Mouse (Mus musculus) heart, postnatal 14 days (tissue): ENCODE results near the gene Tubb4b. TPM values are rescaled to one million over a fixed set of nuclear protein-coding genes. Genes with fewer than 3 reads are reported as not detected.

ENCODE experiments used
- DNase-seq, 2 experiments: peaks; one replicate each; pipeline ENCODE4 v3.0.0; 2021 to 2022
- intact Hi-C: fragments of 180-260 bp; cut with DNase I; formaldehyde crosslinking; loops from one replicate; pipeline ENCODE4 v1.15.1; 2025
- total RNA-seq, 2 experiments: library from RNA; stranded (reverse); gene quantifications; 2 replicates each; pipeline ENCODE4 v1.2.3; 2021

Tubb4b gene
- total RNA-seq, 2 experiments from 2014 or later: 205 to 231 TPM

DNA sequence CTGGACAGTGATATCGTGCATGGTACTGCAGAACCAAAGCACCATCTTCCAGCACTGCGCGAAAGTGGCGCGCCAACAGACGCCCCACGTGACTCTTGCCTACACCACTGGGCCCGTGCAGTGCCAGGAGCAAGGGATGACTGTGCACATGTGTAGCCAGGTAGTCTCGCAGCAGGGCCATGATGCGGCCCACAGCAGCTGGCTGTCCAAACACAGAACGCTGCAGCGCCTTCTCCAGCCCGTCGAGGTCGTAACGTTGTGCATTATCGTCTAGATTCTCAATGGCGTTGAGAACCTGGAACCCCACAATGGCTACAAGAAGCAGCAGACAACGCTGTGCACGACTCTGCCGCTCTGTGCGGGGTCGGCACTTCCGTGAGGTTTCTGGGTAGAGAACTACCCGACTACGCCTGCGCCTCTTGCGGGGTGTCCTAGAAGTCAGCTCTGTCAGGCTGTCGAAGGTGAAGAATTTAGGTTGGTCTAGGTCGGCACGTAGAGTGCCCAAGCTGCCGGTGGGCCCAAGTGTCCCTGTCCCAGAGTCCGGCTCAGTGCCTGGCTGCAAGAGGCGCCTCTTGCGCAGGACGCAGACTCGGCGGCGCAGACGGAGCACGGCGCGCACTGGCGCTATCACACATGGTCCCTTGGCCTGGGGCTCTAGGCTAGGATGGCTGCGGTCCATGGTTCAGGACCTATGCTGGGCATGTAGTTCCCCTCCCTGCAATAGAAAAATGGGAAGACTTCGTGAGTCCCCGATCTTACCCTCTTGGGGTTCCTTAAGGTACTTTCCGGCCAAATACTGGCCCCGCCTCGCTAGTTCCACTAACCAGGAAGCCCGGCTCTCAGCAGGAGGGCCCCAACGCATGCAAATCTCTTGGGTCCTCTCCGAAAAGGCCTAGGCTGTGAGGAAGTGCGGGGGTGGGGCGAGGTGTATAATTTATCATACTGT is 29.0 kb downstream of the Tubb4b start:
- intact Hi-C loops: loop anchor here (2.0 to 5.0 kb wide), 2 partner anchors 59 to 137 kb away; partner anchors contain the start of genes Man1b1 and Tmem203
- DNase-seq: peak; percentile 66 to 67

GRCm38 (mm10) chr2:25194486-25195171 is 29.9 kb downstream of the Tubb4b start:
- intact Hi-C loops: loop anchor here (2.0 to 5.0 kb wide), 2 partner anchors 60 to 138 kb away; partner anchors contain the start of genes Man1b1 and Tmem203
- no peak for DNase-seq

DNA sequence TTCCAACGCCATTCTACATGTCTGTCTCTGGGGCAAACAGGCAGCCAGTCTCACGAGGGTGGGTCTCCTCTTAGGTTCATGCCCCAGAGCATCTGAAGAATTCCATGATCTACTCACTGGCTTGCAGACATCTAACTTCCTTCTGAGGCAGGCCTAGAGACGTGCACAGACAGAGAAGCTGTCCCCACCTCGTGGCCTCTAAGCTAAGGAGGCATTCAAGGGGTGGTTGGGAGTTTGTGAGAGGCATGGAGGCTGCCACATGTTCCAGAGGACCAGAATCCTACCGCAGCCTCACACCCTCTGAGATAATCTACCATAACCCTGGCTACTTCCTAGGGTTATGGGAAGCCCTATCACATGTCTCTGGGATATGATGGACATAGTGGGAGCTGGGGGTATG is 30.5 kb downstream of the Tubb4b start:
- intact Hi-C loops: loop anchor here (2.0 kb wide), 1 partner anchor 61 kb away; the partner anchor contains the start of gene Tmem203

GRCm38 (mm10) chr2:25193330-25193770 is 31.2 kb downstream of the Tubb4b start:
- intact Hi-C loops: loop anchor here (1.0 kb wide), 1 partner anchor 35 kb away; no protein-coding TSS in a partner anchor

More for the DNA sequence above, 30.5 kb downstream of the Tubb4b start:
- DNase-seq: no peak

GRCm38 (mm10) chr2:25187841-25188240 is 36.7 kb downstream of the Tubb4b start:
- intact Hi-C loops: loop anchor here (2.0 kb wide), 1 partner anchor 89 kb away; no protein-coding TSS in a partner anchor
- DNase-seq: no peak

More at GRCm38 (mm10) chr2:25193330-25193770, 31.2 kb downstream of the Tubb4b start:
- DNase-seq: peak; percentile 87 to 88

DNA sequence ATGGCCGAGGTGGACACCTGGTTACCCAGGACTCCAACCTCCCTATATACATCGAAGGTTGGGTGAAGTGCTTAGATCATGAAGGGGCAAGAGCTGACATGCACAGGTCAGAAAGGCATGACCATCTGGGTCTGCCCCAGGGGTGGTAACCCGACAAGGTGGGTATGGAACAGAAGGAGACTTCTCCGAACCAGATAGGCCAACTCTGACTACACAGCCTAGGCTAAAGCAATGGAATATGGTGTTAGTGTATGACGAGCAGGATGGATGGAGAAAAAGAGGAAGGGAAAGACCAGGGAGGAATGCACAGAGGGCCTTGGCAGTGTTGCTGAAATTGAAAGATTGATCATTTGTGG is 37.9 kb downstream of the Tubb4b start:
- DNase-seq: no peak
- intact Hi-C loops: loop anchor here (1.0 to 2.0 kb wide), 2 partner anchors 59 to 88 kb away; no protein-coding TSS in a partner anchor

GRCm38 (mm10) chr2:25185625-25186574 is 38.6 kb downstream of the Tubb4b start:
- intact Hi-C loops: loop anchor here (1.0 to 2.0 kb wide), 2 partner anchors 59 to 87 kb away; no protein-coding TSS in a partner anchor
- peak; percentile 58 to 68 for DNase-seq

GRCm38 (mm10) chr2:25184496-25184895 is 40.0 kb downstream of the Tubb4b start:
- DNase-seq: no peak
- intact Hi-C loops: loop anchor here (5.0 kb wide), 1 partner anchor 42 kb away; no protein-coding TSS in a partner anchor

DNA sequence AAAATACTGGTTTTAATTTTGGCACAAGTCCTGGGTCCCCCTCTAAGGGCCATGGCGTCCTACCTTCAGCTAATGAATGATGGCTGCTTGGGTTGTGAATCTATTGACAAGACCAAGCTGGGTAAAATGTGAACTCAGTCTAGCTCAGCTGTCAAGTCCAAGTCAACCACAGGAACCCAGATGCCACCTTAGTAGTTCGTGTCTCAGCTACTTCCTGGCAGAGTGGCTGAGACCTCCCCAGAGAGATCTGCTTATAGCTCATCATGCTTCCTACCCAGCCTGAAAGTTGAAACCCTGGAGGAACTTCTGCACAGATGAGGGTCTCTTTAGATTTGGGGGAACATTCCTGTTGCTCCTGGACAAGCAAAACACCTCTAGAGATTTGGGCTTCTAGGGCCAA is 41.2 kb downstream of the Tubb4b start:
- intact Hi-C loops: loop anchor here (5.0 kb wide), 1 partner anchor 41 kb away; no protein-coding TSS in a partner anchor
- DNase-seq: no peak

DNA sequence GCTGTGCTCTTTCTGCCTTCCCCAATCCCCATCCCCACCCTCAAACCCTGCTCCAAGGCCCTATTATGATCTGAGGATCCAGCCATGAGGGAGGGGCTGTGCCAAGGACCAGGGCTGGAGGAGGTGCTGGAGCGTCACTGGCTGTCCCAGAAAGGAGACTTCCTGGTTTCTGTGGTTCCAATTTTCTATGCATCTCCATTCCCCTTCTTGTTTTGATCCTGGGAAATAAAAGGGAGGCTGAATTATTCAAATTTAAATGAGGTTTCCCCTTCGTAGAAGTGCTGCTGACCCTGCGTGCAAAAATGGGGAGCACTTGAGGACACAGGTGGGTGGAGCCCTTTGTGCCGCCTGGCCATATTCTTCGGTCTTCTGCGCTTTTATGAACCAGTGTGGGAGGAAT is 41.8 kb downstream of the Tubb4b start:
- intact Hi-C loops: loop anchor here (5.0 kb wide), 1 partner anchor 40 kb away; no protein-coding TSS in a partner anchor
- DNase-seq: peak in 1 of 2 experiments; percentile 15

DNA sequence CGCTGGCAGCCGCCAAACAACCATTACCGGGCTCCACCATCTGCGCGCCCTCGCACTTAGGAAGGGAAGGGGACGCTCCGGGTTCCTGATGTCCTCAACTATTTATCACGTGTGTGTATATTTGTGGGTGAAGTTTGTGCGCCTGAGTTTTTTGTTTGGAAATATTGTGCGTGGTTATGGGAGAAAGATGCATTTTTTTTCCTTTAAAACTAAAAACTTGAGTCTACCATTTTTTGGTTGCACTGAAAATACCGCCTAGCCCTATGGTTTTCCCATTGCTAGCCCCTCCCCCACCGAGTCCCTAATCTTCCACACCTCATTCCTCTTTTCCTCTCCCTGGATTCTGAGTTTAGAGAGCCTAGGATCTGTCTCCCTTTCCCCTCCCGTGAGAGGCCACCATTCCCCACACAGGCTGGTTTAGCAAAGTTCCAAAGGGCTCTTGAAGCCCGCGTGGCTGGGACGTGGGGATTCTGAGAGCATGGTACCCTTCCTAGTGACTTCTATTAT is 42.6 kb downstream of the Tubb4b start:
- intact Hi-C loops: loop anchor here (2.0 to 5.0 kb wide), 2 partner anchors 19 to 40 kb away; no protein-coding TSS in a partner anchor
- DNase-seq: peak in 1 of 2 experiments; percentile 10

DNA sequence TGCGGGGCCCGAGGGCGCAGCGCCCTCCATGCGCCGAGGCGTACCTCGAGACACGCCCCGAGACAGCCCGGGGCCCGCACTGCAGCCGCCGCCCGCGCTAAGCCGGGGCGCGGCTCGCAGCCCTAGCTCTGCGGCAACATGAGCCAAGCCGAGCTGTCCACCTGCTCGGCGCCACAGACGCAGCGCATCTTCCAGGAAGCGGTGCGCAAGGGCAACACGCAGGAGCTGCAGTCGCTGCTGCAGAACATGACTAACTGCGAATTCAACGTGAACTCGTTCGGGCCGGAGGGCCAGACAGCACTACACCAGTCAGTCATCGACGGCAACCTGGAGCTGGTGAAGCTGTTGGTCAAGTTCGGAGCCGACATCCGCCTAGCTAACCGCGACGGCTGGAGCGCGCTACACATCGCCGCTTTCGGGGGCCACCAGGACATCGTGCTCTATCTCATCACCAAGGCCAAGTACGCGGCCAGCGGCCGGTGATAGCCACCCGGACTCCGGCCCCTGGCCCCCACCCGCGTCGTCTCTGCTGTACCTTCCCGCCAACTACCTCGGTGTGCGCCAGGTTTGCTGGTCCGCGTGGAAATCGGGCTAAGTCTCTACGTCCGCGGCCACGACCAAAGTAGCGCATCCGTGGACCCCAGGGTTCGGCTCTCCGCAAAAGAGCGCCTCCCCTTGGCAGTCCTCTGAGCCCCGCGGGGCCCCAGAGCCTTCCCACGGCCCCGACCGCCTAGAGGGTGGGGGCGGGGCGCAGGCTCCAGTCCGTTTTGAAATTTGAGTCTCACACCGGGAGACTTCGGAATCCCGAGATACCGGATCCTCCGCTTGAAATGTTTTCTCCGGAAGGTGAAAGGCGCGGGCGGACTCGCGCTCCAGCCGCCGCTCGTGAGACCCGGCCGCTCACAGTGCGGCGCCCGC is 43.3 kb downstream of the Tubb4b start:
- intact Hi-C loops: loop anchor here (2.0 to 5.0 kb wide), 2 partner anchors 18 to 39 kb away; no protein-coding TSS in a partner anchor
- peak; percentile 59 to 63 for DNase-seq

GRCm38 (mm10) chr2:25180478-25180903 is 44.0 kb downstream of the Tubb4b start, which contains the start of gene Nrarp:
Gene Nrarp, plus strand, starts transcription at chr2:25180758.
- DNase-seq: peak; percentile 92 to 94
- intact Hi-C loops: loop anchor here (2.0 to 5.0 kb wide), 2 partner anchors 18 to 38 kb away; no protein-coding TSS in a partner anchor

- intact Hi-C loops: loop anchor here (2.0 to 5.0 kb wide), 2 partner anchors 17 to 37 kb away; no protein-coding TSS in a partner anchor
- no peak for DNase-seq
These were observed 44.8 kb downstream of the Tubb4b start for GRCm38 (mm10) chr2:25179566-25180217.

DNA sequence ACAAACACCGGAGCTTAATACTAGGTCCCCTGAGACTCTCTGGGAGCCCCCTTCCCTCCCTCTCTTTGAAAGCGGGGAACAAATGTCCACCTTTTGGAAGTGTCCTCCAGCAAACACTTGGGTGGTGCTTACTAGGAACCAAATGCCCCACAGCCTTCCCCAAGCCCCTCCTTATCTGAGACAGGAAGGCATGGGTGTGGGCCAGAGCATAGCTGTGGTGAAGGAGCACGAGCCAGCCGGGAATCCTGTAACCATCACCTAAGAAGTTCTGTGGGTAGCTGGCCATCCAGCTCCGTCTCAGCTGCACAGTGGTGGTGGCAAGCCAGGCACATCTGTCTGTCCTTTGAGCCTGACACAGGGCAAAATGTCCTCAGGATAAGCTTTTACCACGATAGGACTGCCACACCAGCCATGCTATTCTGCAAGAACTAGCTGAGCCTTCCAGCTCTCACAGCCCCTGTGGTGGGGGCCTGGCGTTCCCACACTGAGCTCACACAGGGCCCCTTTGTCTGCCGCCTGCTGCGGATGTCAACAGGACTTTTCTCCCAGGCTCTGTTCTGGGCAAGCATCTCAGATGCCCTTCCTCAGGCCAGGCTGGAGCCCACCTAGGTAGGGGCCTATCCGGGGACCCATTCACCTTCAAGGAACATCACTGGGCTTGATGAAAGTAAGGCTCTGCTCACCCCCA is 46.1 kb downstream of the Tubb4b start:
- intact Hi-C loops: no loop called here
- DNase-seq: peak in 1 of 2 experiments; percentile 24

DNA sequence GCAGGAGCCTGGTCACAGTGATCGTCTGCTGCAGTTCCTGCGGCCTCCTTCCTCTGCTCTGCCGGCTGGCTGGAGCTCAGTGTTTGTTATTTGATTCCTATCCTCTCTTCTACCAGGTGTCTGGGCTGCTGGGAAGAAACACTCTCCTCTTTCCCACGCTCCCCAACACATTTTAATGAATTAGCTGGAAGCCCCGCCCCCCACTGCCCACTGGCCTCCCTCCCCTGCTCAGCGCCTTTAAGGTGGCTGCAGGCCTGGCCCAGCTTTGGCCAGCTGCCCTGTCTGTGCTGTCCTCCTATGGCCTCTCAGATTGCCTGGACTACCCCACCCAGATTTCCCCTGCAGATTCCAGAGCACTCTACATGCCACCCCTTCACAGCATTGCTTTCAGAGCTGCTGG is 46.8 kb downstream of the Tubb4b start:
- peak; percentile 57 to 67 for DNase-seq
- intact Hi-C loops: no loop called here
